Mouse (Mus musculus) urinary bladder, postnatal 25 days (tissue): ENCODE measurements around the gene Itgb1bp1.
A peak's percentile ranks its signal among the peaks of the same experiment; 100 is the strongest.

ENCODE experiments used
- DNase-seq: peaks from one replicate; pipeline ENCODE4 v3.0.0; 2022; ENCODE audit warnings: low spot score

Gene Itgb1bp1

GRCm38 (mm10) chr12:21244375-21244960 is 41.6 kb downstream of the Itgb1bp1 start:
- no peak for DNase-seq

GRCm38 (mm10) chr12:21241965-21242364 is 44.1 kb downstream of the Itgb1bp1 start:
- DNase-seq, result no peak

- DNase-seq, result no peak
Measured at GRCm38 (mm10) chr12:21234560-21234959, 51.5 kb downstream of the Itgb1bp1 start.

GRCm38 (mm10) chr12:21233727-21234126 is 52.4 kb downstream of the Itgb1bp1 start:
- DNase-seq, result no peak

GRCm38 (mm10) chr12:21229076-21229918 is 56.8 kb downstream of the Itgb1bp1 start:
- DNase-seq, result no peak

GRCm38 (mm10) chr12:21228650-21229049 is 57.4 kb downstream of the Itgb1bp1 start:
- no peak for DNase-seq

- DNase-seq, result peak; percentile 67
Measured at GRCm38 (mm10) chr12:21227076-21227980, 58.8 kb downstream of the Itgb1bp1 start.

GRCm38 (mm10) chr12:21226316-21226715 is 59.8 kb downstream of the Itgb1bp1 start:
- no peak for DNase-seq

- no peak for DNase-seq
Measured at GRCm38 (mm10) chr12:21225358-21225757, 60.7 kb downstream of the Itgb1bp1 start.

- no peak for DNase-seq
Measured at GRCm38 (mm10) chr12:21223923-21224322, 62.2 kb downstream of the Itgb1bp1 start.

- no peak for DNase-seq
Measured at GRCm38 (mm10) chr12:21220596-21220995, 65.5 kb downstream of the Itgb1bp1 start.

- DNase-seq, result no peak
Measured at GRCm38 (mm10) chr12:21217776-21218444, 68.2 kb downstream of the Itgb1bp1 start.

- DNase-seq, result no peak
Measured at GRCm38 (mm10) chr12:21214551-21215165, 71.4 kb downstream of the Itgb1bp1 start.

GRCm38 (mm10) chr12:21212876-21213275 is 73.2 kb downstream of the Itgb1bp1 start:
- DNase-seq, result no peak

GRCm38 (mm10) chr12:21209273-21209672 is 76.8 kb downstream of the Itgb1bp1 start:
- DNase-seq, result peak; percentile 24

- no peak for DNase-seq
Measured at GRCm38 (mm10) chr12:21208172-21208795, 77.8 kb downstream of the Itgb1bp1 start.

- DNase-seq, result no peak
Measured at GRCm38 (mm10) chr12:21207422-21207821, 78.7 kb downstream of the Itgb1bp1 start.

- no peak for DNase-seq
Measured at GRCm38 (mm10) chr12:21205799-21206198, 80.3 kb downstream of the Itgb1bp1 start.

- DNase-seq, result peak; percentile 50
Measured at GRCm38 (mm10) chr12:21204701-21205312, 81.3 kb downstream of the Itgb1bp1 start.

GRCm38 (mm10) chr12:21201485-21202269 is 84.4 kb downstream of the Itgb1bp1 start:
- no peak for DNase-seq
